Mouse (Mus musculus): ENCODE data around the gene Tex2.

Gene Tex2

GRCm38 (mm10) chr11:106463845-106464244 is 149.4 kb downstream of the Tex2 start:
- no peak for DNase-seq (ENCODE audit: extremely low read depth, insufficient read length, low spot score)

- DNase-seq (ENCODE audit: extremely low read depth, insufficient read length, low spot score), result no peak
Measured at GRCm38 (mm10) chr11:106462309-106462708, 150.9 kb downstream of the Tex2 start.

GRCm38 (mm10) chr11:106461145-106461932 is 151.9 kb downstream of the Tex2 start:
- DNase-seq (ENCODE audit: extremely low read depth, insufficient read length, low spot score), result no peak

GRCm38 (mm10) chr11:106460671-106461070 is 152.6 kb downstream of the Tex2 start:
- no peak for DNase-seq (ENCODE audit: extremely low read depth, insufficient read length, low spot score)

- DNase-seq (ENCODE audit: extremely low read depth, insufficient read length, low spot score), result no peak
Measured at GRCm38 (mm10) chr11:106458540-106458939, 154.7 kb downstream of the Tex2 start.
